Comparison of ENCODE assay signal across 26 mouse cellular contexts in genomic region chr2:74482651-74483050, GRCm38 (mm10).
"Had no signal": no experiment of that assay in that cellular context is flagged by ENCODE, and none has a peak within 500 bp of the region (broad histone marks: within the 10 kb centered on the region; RNA-seq: fewer than 3 reads in every experiment).

No protein-coding gene starts in this region.

- ATAC-seq: hindbrain, postnatal 0 days; liver, postnatal 0 days had no signal

- H3K4me3 ChIP-seq: gastrocnemius, adult 2 months; heart, embryonic 10.5 days; heart, embryonic 12.5 days; hindbrain, embryonic 13.5 days; hindbrain, embryonic 15.5 days; kidney, embryonic 15.5 days; layer of hippocampus, adult 2 months; limb, embryonic 10.5 days; limb, embryonic 12.5 days; liver, embryonic 13.5 days; liver, embryonic 15.5 days had no signal

- DNase-seq: gastrocnemius, adult 2 months; gastrocnemius, postnatal 14 days; gastrocnemius, postnatal 36 days; heart, adult 18-20 months; heart, postnatal 10 days; heart, postnatal 4 days; kidney, adult 11 months; kidney, adult 2 months; kidney, adult 9 months; kidney, postnatal 14 days; kidney, postnatal 36 days; liver; liver, embryonic 13.5 days; liver, postnatal 0 days had no signal

- H3K36me3 ChIP-seq: heart, embryonic 10.5 days; heart, embryonic 12.5 days; hindbrain, embryonic 13.5 days; hindbrain, embryonic 15.5 days; kidney, embryonic 15.5 days; limb, embryonic 10.5 days; limb, embryonic 12.5 days; liver, embryonic 13.5 days; liver, embryonic 15.5 days had no signal

- H3K4me1 ChIP-seq: heart, embryonic 10.5 days; heart, embryonic 12.5 days; hindbrain, embryonic 13.5 days; hindbrain, embryonic 15.5 days; kidney, embryonic 15.5 days; liver, embryonic 13.5 days; liver, embryonic 15.5 days had no signal

- H3K27me3 ChIP-seq: heart, embryonic 12.5 days; hindbrain, embryonic 13.5 days; hindbrain, embryonic 15.5 days; kidney, embryonic 15.5 days; limb, embryonic 12.5 days; liver, embryonic 13.5 days; liver, embryonic 15.5 days had no signal

- H3K4me2 ChIP-seq: heart, embryonic 12.5 days; hindbrain, embryonic 13.5 days; hindbrain, embryonic 15.5 days; kidney, embryonic 15.5 days; limb, embryonic 12.5 days; liver, embryonic 11.5 days; liver, embryonic 13.5 days; liver, embryonic 15.5 days had no signal

- H3K9me3 ChIP-seq: heart, embryonic 10.5 days; heart, embryonic 12.5 days; hindbrain, embryonic 13.5 days; hindbrain, embryonic 15.5 days; kidney, embryonic 15.5 days; limb, embryonic 10.5 days; limb, embryonic 12.5 days; liver, embryonic 13.5 days; liver, embryonic 15.5 days had no signal

- H3K27ac ChIP-seq: gastrocnemius, adult 2 months; heart, embryonic 10.5 days; hindbrain, embryonic 13.5 days; hindbrain, embryonic 15.5 days; hindbrain, postnatal 0 days; kidney, embryonic 15.5 days; kidney, postnatal 0 days; layer of hippocampus, adult 2 months; limb, embryonic 10.5 days; limb, embryonic 12.5 days; liver, embryonic 13.5 days; liver, embryonic 15.5 days had no signal

- H3K9ac ChIP-seq: heart, embryonic 12.5 days; hindbrain, embryonic 13.5 days; hindbrain, embryonic 15.5 days; kidney, embryonic 15.5 days; limb, embryonic 12.5 days; liver, embryonic 13.5 days; liver, embryonic 15.5 days; liver, postnatal 0 days had no signal
